Mouse (Mus musculus) myocyte (in vitro differentiated cells): Measurements from ENCODE around the gene Gm38392. TPM values are rescaled to one million over a fixed set of nuclear protein-coding genes. Genes with fewer than 3 reads are reported as not detected.
"Not testable (repeated sequence)": the region's sequence is repeated elsewhere in the genome, so short reads cannot be mapped to it uniquely, and the experiment has no call there.

Source experiments
- H3K27me3 ChIP-seq: one replicate; pipeline ENCODE4 v1.6.1; 2011; ENCODE audit not compliant: control insufficient read depth, insufficient read depth, insufficient read length
- H3K36me3 ChIP-seq: one replicate; pipeline ENCODE4 v1.6.1; 2011; ENCODE audit not compliant: control insufficient read depth, insufficient read depth
- H3K4me2 ChIP-seq: one replicate; pipeline ENCODE4 v1.6.1; 2011; ENCODE audit warnings: low read depth, control low read depth
- H3K4me3 ChIP-seq: one replicate; pipeline ENCODE4 v1.5.1; 2011; ENCODE audit warnings: mild to moderate bottlenecking, control low read depth, moderate library complexity
- H3K79me2 ChIP-seq: one replicate; pipeline ENCODE4 v1.6.1; 2011; ENCODE audit not compliant: control insufficient read depth, insufficient read depth
- H3ac ChIP-seq: one replicate; pipeline ENCODE4 v1.6.1; 2011; ENCODE audit not compliant: control insufficient read depth, insufficient read length
- CEBPB ChIP-seq: IDR thresholded peaks from 2 replicates; pipeline ENCODE4 v1.6.1; 2011; ENCODE audit warnings: mild to moderate bottlenecking, moderate library complexity; ENCODE audit not compliant: poor library complexity, insufficient read depth, severe bottlenecking
- E2F4 ChIP-seq: IDR thresholded peaks from one replicate; pipeline ENCODE4 v1.6.1; 2011; ENCODE audit warnings: mild to moderate bottlenecking, control low read depth, moderate library complexity; ENCODE audit not compliant: insufficient read depth
- MAX ChIP-seq: IDR thresholded peaks from one replicate; pipeline ENCODE4 v1.6.1; 2011; ENCODE audit warnings: low read depth, mild to moderate bottlenecking, control low read depth
- MYOD1 ChIP-seq, 3 experiments: IDR thresholded peaks; one replicate each; pipeline ENCODE4 v1.6.1; 2011; ENCODE audit warnings: control low read depth in 2 of 3, low read depth in 2 of 3, mild to moderate bottlenecking in 2 of 3, moderate library complexity in 1 of 3; ENCODE audit not compliant: insufficient read length in 2 of 3, control insufficient read depth in 1 of 3
- MYOG ChIP-seq, 3 experiments: IDR thresholded peaks; one replicate each; pipeline ENCODE4 v1.6.1; 2011; ENCODE audit warnings: control low read depth in 2 of 3, low read depth in 2 of 3, mild to moderate bottlenecking in 2 of 3; ENCODE audit not compliant: insufficient read length in 2 of 3, control insufficient read depth in 1 of 3, insufficient read depth in 1 of 3
- POLR2A ChIP-seq: IDR thresholded peaks from one replicate; pipeline ENCODE4 v1.6.1; 2011; ENCODE audit warnings: low read depth, mild to moderate bottlenecking, control low read depth, moderate library complexity; ENCODE audit not compliant: insufficient read length
- POLR2AphosphoS2 ChIP-seq: IDR thresholded peaks from one replicate; pipeline ENCODE4 v1.6.1; 2011; ENCODE audit warnings: low read depth, control low read depth; ENCODE audit not compliant: insufficient read length
- REST ChIP-seq: IDR thresholded peaks from one replicate; pipeline ENCODE4 v1.6.1; 2011; ENCODE audit warnings: mild to moderate bottlenecking, control low read depth, moderate library complexity; ENCODE audit not compliant: insufficient read depth, insufficient read length
- SRF ChIP-seq: IDR thresholded peaks from one replicate; pipeline ENCODE4 v1.6.1; 2011; ENCODE audit warnings: low read depth; ENCODE audit not compliant: control insufficient read depth, insufficient read length
- TCF12 ChIP-seq: IDR thresholded peaks from one replicate; pipeline ENCODE4 v1.6.1; 2011; ENCODE audit warnings: mild to moderate bottlenecking, control low read depth; ENCODE audit not compliant: poor library complexity, insufficient read depth, severe bottlenecking
- TCF3 ChIP-seq: IDR thresholded peaks from one replicate; pipeline ENCODE4 v1.6.1; 2011; ENCODE audit warnings: low read depth, control low read depth; ENCODE audit not compliant: insufficient read length
- USF1 ChIP-seq: IDR thresholded peaks from one replicate; pipeline ENCODE4 v1.6.1; 2011; ENCODE audit warnings: low read depth, mild to moderate bottlenecking, control low read depth, moderate library complexity
- polyA plus RNA-seq: library from polyadenylated mRNA; unstranded; fragments of >200 nt; fragmentation: generic; extraction: Trizol; gene quantifications from one replicate; pipeline ENCODE4 v1.2.1, GENCODE M21; 2012; ENCODE audit warnings: missing spikeins

Gm38392 gene
- polyA plus RNA-seq, 1 experiment, result 0.06 TPM

DNA sequence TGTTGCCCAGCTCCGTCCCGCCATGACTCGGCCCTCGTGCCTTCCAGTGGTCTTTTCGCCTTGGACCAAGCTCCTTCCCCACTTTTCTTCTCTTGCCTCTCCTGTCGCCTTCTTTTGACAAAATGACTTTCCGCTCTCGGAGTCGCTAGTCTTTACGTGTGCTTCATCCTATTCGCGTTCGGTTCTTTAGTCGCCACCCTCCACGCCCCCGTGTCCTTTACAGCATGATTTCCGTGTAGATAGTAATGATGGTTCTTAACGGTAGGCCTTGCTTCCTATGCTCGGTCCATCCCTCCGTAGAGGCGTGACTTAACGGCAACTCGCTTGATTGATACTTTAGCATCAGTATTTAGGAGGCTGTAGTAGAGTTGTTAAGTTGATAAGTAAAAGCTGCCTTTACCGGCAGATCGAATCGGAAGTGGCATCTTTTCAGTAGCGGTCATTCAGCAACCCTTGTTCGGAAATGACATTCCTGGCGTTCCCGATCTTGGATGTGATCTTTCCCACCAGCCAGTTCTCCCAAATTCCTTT is 10.4 kb upstream of the Gm38392 start:
- Histone ChIP-seq H3K27me3 (no peaks in the 10 kb centered on the region), H3K36me3 (peaks cover 34% of the 10 kb centered on the region), H3K4me2 (peak overlapping the region; percentile 90), H3K4me3 (peak overlapping the region; percentile 78), H3ac (peak overlapping the region; percentile 29), H3K79me2 (peaks cover 44% of the 10 kb centered on the region)
- TF ChIP-seq MAX (no peak), SRF (no peak), POLR2AphosphoS2 (no peak), POLR2A (no peak), CEBPB (no peak), MYOG (IDR thresholded peaks at IDR 0.05; ENCODE audit: control insufficient read depth in 1 of 3, insufficient read depth in 1 of 3, insufficient read length in 2 of 3, low read depth in 2 of 3) (no peak), E2F4 (no peak), TCF12 (no peak), MYOD1 (IDR thresholded peaks at IDR 0.05; ENCODE audit: control insufficient read depth in 1 of 3, insufficient read length in 2 of 3, low read depth in 2 of 3) (no peak), TCF3 (no peak)

DNA sequence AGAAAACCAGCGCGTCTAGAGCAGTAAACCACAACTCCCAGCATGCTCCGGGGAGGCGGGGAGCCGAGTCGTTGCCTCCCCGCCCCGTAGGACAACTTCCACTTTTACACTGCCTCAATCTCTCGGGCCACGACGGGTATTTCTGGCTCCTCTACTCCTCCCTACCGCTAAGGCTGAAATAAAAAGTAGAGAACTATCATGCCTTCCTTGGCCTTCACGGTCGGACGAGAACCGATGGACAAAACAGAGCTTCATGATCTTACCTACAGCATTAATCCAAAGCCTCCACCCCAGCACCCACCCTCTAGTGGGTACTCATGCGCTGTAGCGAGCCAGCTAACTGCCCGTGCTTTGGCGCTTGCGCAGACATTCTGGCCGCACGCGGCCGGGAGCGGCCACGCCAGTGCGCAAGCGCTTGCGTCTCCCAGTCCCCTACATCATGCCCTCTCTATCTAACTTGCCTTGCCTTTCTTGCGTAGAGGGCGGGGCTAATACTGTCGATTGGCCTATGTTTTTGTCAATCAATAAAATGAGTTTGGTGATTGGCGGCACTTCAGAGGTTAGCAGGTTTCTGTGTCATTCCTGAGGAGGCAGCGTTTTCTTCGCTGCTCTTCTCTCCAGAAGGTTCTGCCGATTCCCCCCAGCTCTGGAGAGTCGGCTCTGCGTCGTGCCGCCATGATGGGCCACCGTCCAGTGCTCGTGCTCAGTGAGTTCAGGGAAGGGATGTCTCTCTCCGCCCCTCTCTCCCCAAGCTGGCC is 9.7 kb upstream of the Gm38392 start, which contains the start of the genes Tsacc and Cct3:
Tsacc (minus strand) TSS at position 439 of the 758 bp plus-strand sequence.
Cct3 (plus strand) TSS at position 556 of the 758 bp plus-strand sequence.
- peaks cover 28% of the 10 kb centered on the region for H3K36me3 ChIP-seq
- H3ac ChIP-seq, result peak within 1 kb of the TSS; percentile 29
- H3K79me2 ChIP-seq, result peaks cover 44% of the 10 kb centered on the region
- H3K4me2 ChIP-seq, result peak within 1 kb of the TSS; percentile 90
- TF ChIP-seq POLR2A, result peak; percentile 80
- peak; percentile 18 for TF ChIP-seq REST
- no peak for TF ChIP-seq MYOD1 (IDR thresholded peaks at IDR 0.05; ENCODE audit: control insufficient read depth in 1 of 3, insufficient read length in 2 of 3, low read depth in 2 of 3)
- peak; percentile 94 for TF ChIP-seq SRF
- TF ChIP-seq POLR2AphosphoS2, result peak; percentile 89
- H3K27me3 ChIP-seq, result no peaks in the 10 kb centered on the region
- H3K4me3 ChIP-seq, result peak within 1 kb of the TSS; percentile 78

DNA sequence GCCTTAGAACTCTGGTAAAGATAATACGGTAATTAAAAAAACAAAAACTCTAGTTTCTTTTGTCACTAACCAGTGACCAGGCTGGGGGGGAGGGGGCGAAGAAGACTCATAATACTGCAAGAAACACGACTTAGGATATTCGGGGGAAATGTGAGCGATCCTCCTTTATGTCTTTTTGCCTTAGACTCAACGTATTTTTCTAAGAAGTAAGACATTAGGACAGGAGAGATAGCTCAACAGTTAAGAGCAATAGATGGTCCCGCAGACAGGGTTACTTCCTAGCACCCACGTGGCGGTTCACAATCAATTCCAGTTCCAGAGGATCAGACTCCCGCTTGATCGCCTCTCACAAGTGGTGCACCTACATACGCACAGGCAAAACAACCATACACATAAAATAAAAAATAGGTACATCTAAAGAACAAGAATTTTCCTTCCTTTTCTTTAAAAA is 9.1 kb upstream of the Gm38392 start:
- H3ac ChIP-seq, result peak overlapping the region; percentile 29
- H3K79me2 ChIP-seq, result peaks cover 41% of the 10 kb centered on the region
- no peaks in the 10 kb centered on the region for H3K27me3 ChIP-seq
- peaks cover 22% of the 10 kb centered on the region for H3K36me3 ChIP-seq
- no peak for TF ChIP-seq REST
- peak; percentile 62 for TF ChIP-seq USF1
- H3K4me3 ChIP-seq, result peak overlapping the region; percentile 78
- peak overlapping the region; percentile 82 for H3K4me2 ChIP-seq

DNA sequence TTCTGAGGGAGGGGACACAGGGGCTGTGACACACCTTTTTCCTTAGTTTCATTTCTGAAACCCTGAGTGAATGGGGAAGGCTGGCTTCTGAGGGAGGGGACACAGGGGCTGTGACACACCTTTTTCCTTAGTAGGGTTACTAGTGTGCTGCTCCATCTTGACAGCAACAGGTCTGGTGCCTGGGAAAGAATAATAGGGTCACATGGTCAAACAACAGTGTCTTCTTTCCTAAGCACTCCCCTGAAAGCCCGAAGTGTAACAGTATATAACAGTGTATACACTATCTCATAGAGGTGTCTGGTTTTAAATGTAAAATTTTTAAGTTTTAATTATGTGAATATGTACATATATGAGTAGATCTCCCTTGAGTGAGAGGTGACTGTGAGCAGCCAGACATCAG is 8.3 kb upstream of the Gm38392 start:
- H3K79me2 ChIP-seq, result peaks cover 33% of the 10 kb centered on the region
- TF ChIP-seq USF1, result peak; percentile 6
- H3ac ChIP-seq, H3K27me3 ChIP-seq: not testable (repeated sequence)
- peaks cover 13% of the 10 kb centered on the region for H3K36me3 ChIP-seq
- H3K4me3 ChIP-seq, result peak overlapping the region; percentile 78
- peak overlapping the region; percentile 82 for H3K4me2 ChIP-seq

DNA sequence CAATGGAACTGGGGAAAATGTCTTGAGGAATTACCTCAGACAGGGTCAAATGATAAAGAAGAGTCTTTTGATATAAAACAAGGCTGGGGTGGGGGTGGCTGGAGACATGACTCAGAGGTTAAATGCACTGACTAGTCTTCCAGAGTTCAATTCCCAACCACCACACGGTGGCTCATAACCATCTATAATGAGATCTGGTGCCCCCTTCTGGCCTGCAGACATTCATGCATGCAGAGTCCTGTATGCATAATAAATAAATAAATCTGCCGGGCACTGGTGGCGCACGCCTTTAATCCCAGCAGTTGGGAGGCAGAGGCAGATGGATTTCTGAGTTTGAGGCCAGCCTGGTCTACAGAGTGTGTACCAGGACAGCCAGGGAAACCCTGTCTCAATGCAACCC is 5.0 kb upstream of the Gm38392 start:
- no peaks in the 10 kb centered on the region for H3K27me3 ChIP-seq
- no peaks in the 10 kb centered on the region for H3K79me2 ChIP-seq
- H3K4me3 ChIP-seq, result no peak overlapping the region
- no peak overlapping the region for H3K4me2 ChIP-seq
- no peak overlapping the region for H3ac ChIP-seq
- TF ChIP-seq POLR2A, result no peak
- TF ChIP-seq REST, result no peak
- TF ChIP-seq MAX, result no peak
- TF ChIP-seq CEBPB, result no peak
- no peak for TF ChIP-seq TCF12
- no peak for TF ChIP-seq USF1
- no peak for TF ChIP-seq E2F4
- TF ChIP-seq SRF, result no peak
- TF ChIP-seq MYOD1 (IDR thresholded peaks at IDR 0.05; ENCODE audit: control insufficient read depth in 1 of 3, insufficient read length in 2 of 3, low read depth in 2 of 3), result no peak
- no peak for TF ChIP-seq POLR2AphosphoS2
- TF ChIP-seq TCF3, result no peak
- TF ChIP-seq MYOG (IDR thresholded peaks at IDR 0.05; ENCODE audit: control insufficient read depth in 1 of 3, insufficient read depth in 1 of 3, insufficient read length in 2 of 3, low read depth in 2 of 3), result no peak
- H3K36me3 ChIP-seq, result no peaks in the 10 kb centered on the region

DNA sequence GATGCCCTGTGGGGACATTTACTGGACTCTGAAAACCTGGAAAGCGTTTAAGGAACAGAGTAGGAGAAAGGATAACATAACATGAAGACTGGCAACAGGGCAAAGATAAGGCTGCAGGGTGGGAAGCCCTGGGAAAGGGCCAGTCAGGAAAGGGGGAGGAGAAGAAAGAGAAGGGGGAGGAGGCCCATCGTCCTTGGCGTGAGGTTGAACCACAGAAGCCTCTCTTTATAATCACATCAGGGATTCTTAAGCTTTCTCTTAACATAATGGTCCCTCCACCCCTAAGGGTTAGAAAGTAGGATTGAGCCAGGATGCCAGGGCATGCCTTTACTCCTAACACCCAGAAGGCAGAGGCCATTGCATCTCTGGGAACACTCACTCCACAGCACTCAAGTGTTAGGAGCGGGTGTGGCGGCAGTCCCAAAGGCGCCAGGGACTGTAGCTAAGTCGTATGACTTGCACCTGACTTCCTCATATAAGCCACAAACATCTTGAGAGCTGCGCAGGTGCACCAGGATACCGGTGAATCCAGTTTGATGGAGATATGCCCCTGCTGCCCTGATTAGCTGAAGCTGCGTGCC is 1.2 kb upstream of the Gm38392 start:
- H3K4me2 ChIP-seq, H3K79me2 ChIP-seq, H3K4me3 ChIP-seq, H3ac ChIP-seq, H3K27me3 ChIP-seq, H3K36me3 ChIP-seq: not testable (repeated sequence)

DNA sequence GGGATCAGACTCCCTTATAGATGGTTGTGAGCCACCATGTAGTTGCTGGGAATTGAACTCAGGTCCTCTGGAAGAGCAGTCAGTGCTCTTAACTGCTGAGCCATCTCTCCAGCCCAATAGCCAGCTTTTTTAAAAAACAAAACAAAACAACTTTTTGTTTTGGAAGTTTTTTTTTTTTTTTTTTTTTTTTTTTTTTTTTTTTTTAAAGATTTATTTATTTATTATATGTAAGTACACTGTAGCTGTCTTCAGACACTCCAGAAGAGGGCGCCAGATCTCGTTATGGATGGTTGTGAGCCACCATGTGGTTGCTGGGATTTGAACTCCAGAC is 1.5 kb downstream of the Gm38392 start:
- H3ac ChIP-seq, H3K36me3 ChIP-seq, H3K79me2 ChIP-seq, H3K4me2 ChIP-seq, H3K27me3 ChIP-seq, H3K4me3 ChIP-seq: not testable (repeated sequence)

DNA sequence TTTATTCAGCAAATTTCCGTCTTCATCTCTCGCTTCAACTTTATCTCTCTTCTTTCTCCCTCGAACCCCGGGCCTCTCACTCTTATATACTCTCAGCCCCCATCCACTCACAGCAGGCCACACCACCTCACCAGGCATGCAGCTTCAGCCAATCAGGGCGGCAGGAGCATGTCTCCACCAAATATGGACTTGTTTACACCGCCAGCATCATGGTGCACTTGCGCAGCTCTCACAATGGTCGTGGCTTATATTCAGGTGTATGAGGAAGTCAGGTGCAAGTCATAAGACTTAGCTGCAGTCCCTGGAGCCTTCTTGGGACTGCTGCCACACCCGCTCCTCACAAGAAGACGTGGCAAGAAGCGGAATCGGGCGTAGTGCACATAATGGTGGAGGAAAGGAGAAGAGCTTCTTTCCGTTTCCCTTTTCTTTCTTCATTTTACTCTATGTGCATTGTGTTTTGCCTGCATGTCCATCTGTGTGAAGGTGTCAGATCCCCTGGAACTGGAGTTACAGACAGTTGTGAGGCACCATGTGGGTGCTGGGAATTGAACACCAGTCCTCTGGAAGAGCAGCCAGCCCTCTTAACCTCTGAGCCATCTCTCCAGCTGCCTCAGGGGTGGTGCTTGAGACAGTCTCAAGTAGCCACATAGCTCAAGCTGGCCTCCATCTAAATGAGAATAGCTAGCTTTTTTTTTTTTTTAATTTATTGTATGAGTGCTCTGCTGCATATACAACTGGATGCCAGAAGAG is 2.0 kb downstream of the Gm38392 start:
- H3K79me2 ChIP-seq, H3ac ChIP-seq, H3K36me3 ChIP-seq, H3K27me3 ChIP-seq, H3K4me2 ChIP-seq, H3K4me3 ChIP-seq: not testable (repeated sequence)
